Mouse (Mus musculus) adrenal gland, adult (tissue): Measurements from ENCODE around the gene Trim65.
"Not testable (repeated sequence)": the region's sequence is repeated elsewhere in the genome, so short reads cannot be mapped to it uniquely, and the experiment has no call there.

Experiments
- DNase-seq, 2 experiments: peaks; one replicate each; pipeline ENCODE4 v3.0.0; 2022 to 2023; ENCODE audit warnings: low spot score in 1 of 2; ENCODE audit not compliant: inconsistent age in 2 of 2

The Trim65 gene

GRCm38 (mm10) chr11:116142211-116142991, 11.5 kb upstream of the Trim65 start:
- peak; percentile 83 to 90 for DNase-seq

- peak; percentile 91 to 96 for DNase-seq
Observed at GRCm38 (mm10) chr11:116138468-116139138, 7.7 kb upstream of the Trim65 start, which contains the start of gene Mrpl38. TSS of gene Mrpl38 (minus strand) at chr11:116138868.

GRCm38 (mm10) chr11:116138096-116138467, 7.2 kb upstream of the Trim65 start:
- DNase-seq, result no peak

- DNase-seq, result no peak
Observed at GRCm38 (mm10) chr11:116134171-116134570, 3.2 kb upstream of the Trim65 start.

DNA sequence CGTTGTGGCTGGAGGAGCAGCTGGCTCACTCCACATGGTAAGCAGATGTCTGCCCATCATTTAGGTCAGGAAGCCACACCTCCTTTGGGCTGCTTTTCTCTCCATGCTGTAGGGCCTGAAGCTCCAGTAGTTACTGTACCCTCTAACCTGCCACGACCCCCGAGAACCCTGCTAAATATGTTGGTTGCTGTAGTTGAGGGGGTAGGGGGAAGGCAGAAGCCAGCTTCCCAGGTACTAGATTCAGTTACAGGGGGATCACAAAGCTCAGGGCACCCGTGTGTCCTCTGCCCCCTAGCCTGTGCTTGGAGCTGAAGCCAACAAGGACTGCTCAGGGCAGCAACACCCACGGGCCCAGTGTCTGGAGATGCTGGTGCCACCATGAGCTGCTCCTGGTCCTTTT, 2.6 kb upstream of the Trim65 start:
- no peak for DNase-seq

- peak; percentile 58 to 71 for DNase-seq
Observed at GRCm38 (mm10) chr11:116132366-116133333, 1.7 kb upstream of the Trim65 start.

DNA sequence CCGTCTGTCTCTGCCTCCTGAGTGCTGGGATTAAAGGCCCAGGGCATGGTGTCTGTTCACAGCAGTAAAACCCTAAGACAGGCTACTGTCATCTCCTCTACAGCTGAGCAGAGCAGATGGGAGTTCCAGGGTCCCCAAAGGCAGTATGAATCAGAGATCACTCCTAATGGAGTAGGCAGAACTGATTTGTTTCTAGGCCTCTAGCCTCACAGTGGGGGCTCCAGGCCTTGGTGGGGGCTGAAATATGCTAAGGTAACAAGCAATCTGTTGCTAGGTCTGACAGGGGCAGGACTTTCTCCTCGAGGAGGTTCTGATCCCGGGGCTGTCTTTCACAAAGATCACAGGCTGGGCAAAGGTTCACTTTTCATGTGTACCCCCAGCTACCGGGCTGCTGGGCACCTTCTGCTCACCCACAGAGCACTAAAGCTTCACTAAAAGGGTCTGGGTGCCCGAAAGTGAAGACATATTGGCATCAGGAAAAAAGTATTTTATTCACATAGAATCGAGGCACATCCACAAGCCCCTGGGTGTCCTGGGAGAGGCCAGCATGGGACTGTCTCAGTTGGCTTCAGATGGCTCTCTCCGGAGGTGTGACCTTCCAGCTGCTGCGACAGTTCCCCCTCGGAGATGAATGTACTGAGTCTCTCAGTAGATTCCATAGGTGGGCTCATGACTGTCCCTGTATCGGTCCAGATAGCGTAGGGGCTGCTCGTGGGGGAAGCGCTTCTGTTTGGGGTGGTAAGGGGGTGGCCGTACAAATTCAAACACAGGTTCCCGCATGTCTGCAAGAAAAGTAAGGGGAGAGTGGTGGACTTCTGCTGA, 632 bp upstream of the Trim65 start:
- peak in 1 of 2 experiments; percentile 61 for DNase-seq

DNA sequence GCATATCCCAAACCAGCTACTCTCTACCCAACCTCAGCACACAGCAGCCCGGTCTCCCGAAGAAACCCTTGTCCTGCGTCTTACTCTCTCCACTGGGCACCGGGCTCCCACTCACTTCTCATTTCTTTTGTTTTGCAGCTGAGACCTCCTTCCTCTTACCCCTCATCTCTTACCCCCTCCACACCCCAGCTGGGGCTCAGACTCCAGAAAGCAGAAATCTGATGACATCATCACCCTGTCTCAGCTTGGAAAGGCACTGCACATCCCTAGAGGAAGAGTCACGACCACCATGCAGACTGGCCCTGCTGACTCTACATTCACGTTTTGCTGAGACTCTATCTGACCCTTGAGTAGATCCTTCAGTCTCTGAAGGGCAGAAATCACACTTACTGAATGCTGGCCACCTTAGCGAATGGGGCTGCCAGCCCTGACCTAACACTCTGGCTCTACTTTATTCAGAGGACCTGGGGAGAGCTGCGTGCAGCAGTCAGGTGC, 888 bp downstream of the Trim65 start:
- DNase-seq, result no peak

- DNase-seq, result no peak
Observed at GRCm38 (mm10) chr11:116129091-116129790, 1.7 kb downstream of the Trim65 start.

DNA sequence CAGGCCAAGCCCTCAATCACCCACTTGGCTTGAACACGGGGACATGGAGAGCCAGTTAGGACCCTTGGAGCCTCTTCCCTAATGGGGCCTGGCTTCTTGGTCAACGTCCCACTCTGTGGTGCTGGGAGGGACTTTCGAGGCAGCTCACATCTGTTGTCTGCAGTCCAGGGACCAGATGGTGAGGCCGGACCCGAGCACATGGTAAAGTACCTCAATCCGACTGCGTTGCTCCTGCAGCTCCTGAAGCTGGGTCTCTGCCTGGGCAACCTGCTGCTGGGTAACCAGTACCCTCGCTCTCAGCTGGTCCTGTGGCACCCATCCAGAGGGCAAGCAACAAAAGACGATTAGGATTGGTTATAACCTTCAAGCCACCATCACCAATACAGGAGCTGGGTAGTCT, 2.9 kb downstream of the Trim65 start:
- DNase-seq, result no peak

DNA sequence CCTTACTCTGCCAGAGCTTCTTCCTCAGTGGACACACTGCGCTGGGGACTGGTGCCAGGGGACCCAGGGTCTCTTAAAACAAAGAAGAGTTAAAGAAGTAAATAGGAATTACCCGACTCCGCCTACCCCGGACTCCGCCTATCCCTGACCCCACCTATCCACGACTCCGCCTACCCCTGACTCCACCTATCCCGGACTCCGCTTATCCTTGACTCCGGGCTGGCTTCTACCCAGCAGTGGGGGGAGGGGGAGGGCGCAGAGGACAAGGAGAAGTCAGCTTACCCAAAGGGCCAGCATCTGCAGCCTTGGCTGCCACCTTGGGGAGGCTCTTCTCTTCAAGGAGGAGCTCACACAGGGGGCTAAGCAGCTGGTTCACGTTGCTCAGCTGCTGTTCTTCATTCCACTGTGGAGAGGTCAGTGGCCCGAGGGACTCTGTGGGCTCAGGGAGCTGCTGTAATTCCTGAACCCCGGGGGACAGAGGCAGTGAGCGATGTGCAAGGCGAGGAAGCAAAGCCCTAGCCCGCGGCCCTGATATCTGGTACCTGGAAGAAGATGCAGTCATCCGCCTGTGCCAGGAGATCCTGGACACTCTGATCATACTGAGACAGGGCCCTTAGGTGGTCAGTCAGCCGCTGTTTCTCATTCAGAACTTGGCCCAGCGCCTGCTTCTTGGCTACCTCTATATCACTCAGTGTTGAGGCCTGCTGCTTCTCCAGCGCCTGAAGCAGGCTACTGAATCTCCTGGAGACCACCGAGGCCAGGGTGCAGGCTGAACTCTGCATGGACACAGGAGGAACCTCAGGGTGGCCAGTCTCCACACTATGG, 3.6 kb downstream of the Trim65 start, which contains the start of gene Trim47:
TSS of gene Trim47 (minus strand) at position 55 of the 825 bp plus-strand sequence.
- peak; percentile 86 to 93 for DNase-seq

DNA sequence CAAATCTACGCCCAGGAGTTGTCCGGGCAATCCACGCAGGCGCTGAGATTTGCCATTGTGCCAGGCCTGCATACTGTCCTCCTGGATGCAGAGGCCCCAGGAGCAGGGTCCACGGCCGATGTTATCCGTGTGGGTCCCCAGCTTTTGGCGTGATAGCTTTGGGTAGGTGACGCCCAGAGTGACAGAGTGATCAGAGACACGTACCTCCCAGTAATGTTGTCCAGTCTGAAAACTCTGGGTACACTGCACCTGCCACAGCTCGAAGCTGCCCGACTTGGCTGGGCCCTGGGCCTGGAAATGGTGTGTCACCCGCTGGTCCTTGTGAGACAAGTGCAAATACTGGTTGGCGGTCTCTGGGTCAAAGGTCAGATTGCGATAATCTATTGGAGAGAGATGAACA, 4.7 kb downstream of the Trim65 start:
- DNase-seq, result no peak

DNA sequence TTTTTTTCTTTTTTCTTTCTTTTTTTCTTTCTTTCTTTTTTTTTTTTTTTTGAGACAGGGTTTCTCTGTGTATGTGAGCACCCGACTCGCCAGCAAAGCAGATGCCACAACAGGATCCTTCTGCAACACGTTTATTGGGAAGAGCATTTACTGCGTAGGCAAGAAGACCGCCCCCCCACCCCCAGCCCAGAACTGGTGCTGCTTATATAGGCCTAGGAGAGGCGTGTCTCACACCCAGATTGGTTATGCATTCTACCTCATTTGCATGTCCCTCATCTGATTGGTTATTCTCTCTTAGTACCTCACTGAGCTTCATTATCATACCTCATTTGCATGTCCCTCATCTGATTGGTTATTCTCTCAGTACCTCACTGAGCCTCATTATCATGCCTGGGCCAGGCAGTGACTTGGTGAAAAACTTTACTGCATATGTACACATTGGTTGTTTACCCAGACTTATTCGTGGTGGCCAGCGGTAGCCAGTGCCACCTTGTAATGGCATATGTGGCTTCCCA, 9.1 kb downstream of the Trim65 start:
- not testable (repeated sequence) for DNase-seq

- peak in 1 of 2 experiments; percentile 22 for DNase-seq
Observed at GRCm38 (mm10) chr11:116117819-116118218, 13.1 kb downstream of the Trim65 start.

DNA sequence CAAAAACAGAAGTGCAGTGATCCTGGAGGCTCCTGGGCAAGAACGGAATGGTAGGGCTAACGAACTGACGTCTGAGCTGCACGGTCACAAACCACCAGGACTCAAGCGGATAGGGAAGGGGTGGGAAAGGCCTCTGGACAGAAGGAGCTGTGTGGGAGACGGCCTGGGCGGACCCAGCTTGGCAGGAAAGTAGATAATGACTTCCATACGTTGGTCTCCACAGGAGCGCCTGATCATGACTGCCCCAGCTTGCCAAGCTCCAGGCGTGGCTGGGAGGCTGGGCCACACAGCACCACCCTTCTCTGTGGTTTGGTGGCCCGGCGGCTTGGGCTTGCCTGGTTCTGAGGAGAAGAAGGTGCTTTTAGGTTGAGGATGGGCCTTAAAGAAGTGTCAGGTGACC, 13.7 kb downstream of the Trim65 start:
- no peak for DNase-seq

DNA sequence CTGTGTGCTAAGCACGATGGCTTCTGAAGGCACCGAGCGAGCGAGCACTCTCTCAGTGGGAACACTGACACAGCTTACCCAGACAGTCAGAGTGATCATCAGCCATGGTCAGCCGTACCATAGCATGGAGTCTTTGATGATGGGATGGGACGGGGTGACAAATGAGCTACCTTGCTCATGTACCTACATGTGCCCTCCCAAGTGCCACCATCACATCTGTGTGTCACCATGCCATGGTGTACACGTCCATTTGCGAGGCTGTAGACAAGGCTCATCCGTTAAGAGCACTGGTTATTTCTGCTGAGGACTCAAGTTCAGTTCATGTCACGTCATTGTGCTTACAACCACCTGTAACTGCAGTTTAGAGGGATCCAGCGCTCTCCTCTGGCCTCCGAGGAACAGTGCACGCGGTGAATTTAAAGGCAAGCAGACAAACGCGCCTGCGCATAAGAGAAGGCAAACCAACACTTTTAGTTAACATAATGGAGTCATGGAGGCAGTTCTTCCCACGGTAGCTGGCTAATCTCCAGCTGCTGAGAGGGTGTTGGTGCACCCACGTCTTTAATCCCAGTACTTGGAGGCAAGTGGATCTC, 19.2 kb downstream of the Trim65 start:
- peak in 1 of 2 experiments; percentile 32 for DNase-seq

DNA sequence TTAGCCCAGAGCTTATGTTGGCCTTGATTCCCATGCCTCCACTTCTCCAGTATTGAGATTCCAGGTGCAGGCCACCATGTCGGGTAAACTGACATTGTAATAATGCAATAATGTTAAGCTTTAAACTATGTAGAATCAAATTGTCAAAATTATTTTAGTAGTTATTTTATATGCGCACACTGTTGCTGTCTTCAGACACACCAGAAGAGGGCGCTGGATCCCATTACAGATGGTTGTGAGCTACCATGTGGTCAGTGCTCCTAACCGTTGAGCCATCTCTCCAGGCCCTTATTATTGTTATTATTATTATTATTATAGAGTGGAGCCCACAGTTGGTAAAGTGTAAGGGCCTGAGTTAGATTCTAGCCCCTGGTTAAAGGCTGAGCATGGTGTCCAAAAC, 19.9 kb downstream of the Trim65 start:
- no peak for DNase-seq

DNA sequence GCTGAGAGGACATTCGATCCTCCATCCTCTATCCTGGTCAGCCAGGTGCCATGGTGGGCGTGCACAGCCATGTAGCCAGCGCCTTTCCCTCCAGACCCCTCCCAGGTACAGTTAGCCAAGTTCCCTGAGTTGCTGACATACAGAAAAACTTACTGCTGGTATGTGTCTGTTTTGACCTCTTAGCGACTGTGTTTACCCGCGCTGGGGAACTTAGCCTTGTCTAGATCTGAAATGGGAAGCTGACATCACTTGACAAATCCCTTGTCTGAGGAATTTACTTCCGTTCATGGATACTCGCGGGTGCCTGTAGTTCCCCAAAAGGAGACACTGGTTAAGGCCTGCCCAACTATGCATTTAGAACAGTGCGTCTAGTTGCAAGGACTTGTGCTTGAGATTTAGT, 20.4 kb downstream of the Trim65 start:
- no peak for DNase-seq
